Mouse (Mus musculus): Measurements from ENCODE around the gene Ptpn14.

The Ptpn14 gene

DNA sequence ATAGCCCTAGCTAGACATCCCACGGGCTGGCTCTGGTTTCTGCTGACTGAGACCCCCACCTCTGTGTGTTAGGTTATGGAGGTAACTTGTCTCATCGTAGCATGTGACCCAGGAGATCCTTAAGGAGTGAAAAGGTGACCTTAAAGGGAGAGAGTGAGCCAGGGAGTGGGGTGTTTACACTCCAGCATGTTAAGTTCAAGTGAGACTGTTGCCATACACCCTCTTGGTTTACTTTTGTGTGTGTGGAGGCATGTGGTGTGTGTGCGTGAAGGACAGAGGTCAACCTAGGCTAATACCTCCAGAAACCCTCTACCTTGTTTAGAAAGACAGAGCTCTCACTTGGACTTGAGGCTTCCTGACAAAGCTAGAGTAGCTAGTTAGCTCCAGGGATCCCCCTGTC lies 42.4 kb downstream of the Ptpn14 start:
- no peak for DNase-seq (ENCODE audit: low spot score in 2 of 2)

DNA sequence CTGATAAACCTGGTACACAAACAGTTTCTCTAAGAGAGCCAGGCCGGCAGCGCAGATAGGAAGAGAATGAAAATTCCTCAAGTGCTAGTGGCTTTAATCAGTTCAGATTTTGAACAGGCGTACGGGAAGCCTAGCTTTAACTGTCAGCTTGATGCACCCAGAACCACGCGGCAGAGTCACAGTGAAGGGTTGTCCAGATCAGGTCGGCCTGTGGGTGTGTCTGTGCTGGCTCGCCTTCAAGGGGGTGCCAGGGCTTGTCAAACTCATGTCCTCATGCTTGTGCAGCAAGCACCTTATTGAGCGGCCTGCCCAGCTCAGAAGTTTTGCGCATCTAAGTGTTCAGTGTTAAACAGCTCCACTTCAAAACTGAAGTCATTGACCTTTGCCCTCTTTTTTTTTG lies 44.6 kb downstream of the Ptpn14 start:
- no peak for DNase-seq (ENCODE audit: low spot score in 2 of 2)

DNA sequence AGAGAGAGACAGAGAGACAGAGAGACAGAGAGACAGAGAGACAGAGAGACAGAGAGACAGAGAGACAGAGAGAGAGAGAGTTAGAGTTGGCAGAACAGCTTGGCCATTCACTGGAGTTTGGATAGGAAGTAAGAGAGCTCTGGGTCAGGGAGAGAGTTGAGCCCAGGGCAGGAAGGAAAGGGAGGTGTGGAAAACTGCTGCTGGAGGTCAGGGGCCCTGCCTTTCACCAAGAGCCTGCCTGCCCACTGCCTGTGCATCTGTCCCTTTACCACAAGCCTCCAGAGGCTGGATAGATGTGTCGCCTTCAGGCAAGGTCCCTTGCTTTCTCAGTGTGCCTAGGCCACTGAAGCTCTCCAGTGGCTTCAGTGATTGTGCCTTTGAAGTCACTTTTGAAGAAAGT lies 46.7 kb downstream of the Ptpn14 start:
- no peak for DNase-seq (ENCODE audit: low spot score in 2 of 2)

DNA sequence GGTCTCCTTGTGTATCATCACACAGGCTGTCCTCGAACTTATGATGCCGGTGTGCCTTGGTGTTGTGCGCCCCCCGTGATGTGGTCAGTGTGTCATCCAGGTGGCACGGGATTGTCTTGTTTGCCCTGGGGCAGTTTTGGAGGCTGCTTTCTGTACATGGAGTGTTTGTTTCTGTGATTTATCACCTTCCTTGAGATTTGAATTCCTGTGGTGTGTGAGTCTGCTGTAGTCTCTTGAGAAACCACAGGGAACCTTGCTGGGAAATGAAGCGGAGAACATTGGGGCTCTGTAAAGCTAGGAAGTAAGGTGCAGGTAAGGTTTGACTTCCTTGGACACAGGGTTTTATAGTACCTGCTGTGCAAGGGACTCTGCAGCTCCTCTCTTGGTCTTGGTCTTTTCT lies 49.1 kb downstream of the Ptpn14 start:
- no peak for DNase-seq (ENCODE audit: low spot score in 2 of 2)

DNA sequence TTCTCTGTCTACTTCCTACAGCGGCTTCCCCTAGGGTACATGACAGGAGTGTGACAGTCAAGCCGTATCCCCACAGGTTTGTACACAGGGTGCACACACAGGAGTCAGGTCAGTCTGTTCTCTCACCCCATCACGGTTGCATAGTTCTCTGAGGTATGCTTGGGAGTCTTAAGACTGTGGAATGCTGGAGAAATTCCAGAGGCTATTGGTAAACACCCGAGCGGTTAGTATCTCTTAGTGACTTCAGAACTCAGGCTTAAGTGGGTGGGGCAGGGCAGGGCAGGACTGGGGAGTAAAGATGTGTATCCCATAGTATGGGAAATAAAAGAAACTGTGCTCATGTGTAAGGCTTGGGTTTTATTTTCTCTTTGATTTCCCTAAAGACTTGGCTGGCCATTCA lies 50.3 kb downstream of the Ptpn14 start:
- DNase-seq (ENCODE audit: low spot score in 2 of 2): no peak

DNA sequence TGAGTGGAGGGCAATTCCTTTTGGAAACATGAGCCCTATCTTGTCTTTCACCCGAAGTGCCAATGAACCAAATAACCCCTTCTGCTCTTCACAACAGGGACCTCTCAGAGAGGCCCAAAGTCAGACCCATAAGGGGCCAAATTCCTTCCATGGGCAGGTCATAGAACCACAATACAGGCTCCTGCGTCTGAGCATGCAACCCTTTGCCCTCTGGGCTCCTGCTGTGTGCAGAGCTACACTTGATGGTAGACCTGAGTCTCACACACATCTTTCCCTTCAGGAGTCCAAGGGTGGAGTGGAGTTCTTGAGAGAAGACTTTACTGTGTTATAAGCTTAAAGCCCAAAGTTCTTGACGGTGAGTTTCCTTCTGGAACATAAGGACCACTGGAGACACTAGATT lies 51.2 kb downstream of the Ptpn14 start:
- no peak for DNase-seq (ENCODE audit: low spot score in 2 of 2)

DNA sequence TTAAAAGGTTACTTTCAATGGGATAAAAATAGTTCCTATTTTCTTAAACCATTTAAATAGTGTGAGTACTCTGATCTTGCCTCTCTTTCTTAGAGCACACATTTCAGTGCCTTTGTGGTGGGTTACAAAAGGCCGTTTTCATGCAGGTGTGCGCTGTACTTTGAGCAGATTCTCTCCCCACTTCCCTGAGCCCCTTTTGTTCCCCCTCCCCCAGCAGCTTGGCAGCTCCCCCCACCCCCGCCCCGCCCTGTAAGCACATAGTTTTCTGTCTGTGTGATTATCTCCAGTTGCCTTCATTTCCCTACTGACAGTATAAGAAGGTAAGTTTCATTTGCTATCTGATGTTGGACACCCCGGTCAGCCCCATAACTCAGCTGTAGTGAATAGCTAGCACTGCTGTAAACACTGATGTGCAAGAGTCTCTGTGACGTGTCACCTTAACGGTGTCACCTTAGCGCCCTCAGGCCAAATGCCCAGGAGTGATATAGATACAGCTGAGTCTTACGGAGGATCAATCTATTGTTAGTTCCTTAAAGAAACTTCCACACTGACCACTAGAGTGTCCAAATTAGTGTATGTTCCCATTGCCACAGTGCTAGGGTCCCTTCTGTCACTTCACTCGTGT lies 53.8 kb downstream of the Ptpn14 start:
- no peak for DNase-seq (ENCODE audit: low spot score in 2 of 2)

DNA sequence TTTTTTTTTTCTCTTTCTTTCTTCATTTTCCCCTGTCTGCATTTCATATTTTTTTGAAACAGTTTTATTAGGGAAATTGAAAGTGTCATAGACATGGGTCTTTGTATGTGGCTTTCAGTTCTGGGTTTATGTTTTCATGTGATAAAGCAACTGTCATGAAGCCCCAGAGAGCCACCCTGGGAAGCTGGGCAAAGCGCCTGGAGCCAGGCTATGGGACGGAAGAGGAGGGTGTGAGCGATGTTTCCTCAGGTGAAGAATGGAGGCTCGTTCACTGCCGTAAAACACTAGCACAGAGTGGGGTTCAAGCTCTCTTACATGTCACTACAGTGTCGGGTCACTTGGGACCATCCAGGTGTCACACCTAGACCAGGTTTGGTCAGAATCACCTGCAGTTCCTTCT lies 54.6 kb downstream of the Ptpn14 start:
- DNase-seq (ENCODE audit: low spot score in 2 of 2): no peak

DNA sequence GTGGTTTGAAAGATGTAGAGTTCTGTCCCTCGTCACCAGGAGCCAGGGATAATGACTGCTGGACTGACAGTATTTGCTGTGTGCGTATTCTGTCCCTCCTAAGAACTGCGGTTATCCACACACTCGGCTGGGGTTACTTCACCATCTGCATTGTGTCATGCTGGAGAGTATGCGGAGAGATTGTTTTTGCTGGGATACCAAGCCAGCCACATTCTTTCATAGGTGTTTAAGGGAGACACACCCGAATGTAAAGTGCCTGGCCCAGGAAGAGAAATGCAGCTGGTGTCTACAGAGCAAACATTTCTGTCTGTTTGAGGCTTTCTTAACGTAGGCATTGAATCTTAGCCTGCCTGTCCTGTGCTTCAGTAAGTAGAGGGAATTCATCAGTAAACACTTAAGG lies 56.4 kb downstream of the Ptpn14 start:
- no peak for DNase-seq (ENCODE audit: low spot score in 2 of 2)

DNA sequence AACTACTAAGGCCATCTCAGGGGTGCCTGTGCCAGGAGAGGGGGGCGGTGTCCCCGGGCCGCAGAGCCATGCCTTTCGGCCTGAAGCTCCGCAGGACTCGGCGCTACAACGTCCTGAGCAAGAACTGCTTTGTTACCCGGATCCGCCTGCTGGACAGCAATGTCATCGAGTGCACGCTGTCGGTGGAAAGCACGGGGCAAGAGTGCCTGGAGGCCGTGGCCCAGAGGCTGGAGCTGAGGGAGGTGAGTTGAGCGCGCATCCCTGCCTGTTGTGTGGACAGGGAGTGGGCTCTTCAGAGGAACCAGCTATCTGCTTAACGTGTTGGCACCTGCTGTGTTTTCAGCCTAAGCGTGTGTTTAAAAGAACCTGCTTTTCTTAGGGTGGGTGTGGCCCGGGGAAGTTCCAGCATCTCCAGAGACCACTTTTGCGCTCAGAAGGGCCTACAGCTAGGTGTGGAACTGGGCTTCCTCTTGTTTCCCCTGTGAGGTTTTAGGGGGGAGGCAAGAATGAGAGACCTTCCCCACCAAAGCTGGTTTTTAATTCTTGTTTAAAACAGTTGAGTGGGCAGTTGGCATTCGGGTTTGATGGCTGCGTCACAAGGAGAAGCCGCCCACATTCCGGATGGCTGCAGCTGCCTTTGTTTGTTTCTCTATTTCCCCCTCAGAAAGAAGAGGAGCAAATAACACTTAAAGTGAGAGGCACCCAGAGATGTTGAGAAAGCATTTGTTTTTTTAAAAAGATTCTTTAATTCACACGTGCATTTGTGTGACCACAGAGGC lies 58.8 kb downstream of the Ptpn14 start:
- peak; percentile 61 to 65 for DNase-seq (ENCODE audit: low spot score in 2 of 2)

DNA sequence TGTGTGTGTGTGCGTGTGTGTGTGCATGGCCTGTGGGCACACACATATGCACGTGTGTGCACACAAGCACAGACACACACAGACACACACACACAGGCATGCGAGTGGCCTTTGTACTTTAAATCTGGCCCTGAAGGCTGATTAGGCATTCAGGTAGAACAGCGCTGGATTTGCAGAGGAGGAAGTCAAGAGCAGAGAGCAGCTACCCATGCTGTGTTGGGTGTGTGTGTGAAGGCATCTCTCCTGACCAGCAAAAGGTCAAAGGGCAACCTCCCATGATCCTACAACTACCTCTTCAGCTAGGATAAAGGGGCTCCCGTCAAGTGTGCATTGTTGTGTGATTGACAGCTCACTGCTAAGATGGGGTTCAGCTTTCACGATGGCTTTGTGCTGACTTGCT lies 61.5 kb downstream of the Ptpn14 start:
- no peak for DNase-seq (ENCODE audit: low spot score in 2 of 2)

DNA sequence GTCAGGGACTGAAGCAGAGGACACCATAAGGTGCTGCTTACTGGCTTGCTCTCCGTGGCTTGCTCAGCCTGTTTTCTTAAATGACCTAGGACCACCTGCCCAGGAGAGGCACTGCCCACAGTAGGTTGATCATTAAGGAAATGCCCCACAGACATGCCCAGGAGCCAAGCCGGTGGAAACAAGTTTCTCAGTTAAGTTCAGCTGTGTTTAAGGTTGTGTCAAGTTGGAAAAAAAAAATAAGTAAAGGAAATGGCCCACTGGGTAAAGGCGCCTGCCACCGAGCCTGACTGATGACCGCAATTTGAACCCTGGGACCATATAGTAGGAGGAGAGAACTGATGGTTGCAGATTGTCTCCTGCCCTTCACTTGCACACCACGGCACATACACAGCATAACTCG lies 62.6 kb downstream of the Ptpn14 start:
- no peak for DNase-seq (ENCODE audit: low spot score in 2 of 2)

DNA sequence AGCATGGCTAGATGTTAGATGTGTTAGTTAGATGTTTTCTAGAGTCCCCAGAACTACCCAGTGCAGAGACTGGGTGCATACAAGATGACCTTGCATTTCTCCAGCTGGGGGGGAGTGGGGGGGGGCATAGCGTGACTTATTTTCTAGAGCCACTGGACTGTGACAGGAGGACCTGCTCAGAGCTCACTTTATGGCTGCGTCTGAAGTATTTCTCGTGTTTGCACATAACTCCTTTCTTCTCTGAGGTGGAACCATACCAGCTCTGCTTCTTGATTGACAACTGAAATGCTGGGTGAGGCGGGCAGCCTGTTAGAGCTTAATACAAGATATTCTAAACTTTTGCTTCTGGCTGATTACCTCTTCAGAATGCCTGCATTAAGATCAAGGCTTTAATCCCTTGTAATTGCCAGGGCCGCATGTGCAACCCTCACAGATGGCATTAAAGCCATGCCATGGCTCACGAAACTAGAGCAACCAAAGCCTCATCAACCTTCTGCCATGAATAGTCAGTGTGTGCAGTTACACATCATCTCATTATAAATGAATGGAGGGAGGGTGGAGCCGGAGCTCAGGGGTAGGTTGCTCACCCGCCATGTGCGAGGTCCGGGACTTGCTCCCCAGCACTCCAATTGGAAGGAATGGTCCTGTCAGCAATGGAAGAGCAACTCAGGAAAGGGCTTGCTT lies 63.6 kb downstream of the Ptpn14 start:
- no peak for DNase-seq (ENCODE audit: low spot score in 2 of 2)

DNA sequence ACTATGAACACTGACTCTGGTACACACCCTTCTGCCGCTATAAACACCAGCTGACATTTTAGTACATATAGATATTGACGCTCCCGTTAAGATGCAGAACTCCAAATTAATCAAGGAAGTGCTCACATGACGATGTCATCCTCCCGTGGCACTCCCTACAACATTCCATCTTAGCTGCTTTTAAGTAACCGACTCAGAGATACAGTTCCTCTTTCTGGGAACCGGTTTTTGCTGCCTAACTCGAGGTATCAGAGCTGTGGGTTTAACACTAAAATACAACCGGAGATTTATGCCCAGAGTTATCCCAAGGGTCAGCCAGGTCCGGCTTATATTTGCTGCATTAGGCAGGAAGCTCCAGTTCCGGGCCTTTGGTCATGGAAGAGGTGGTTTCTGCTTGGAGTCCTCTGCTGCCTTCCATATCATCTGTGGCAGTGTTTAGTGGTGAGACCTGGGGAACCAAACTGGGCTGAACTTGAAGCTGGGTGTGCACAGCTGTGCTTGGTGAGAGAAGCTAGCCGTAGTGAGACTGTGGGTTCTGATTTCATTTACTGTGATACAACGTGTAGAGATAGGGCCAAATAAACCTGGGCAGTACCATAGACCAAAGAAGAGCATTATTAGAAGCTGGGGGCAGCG lies 64.6 kb downstream of the Ptpn14 start:
- no peak for DNase-seq (ENCODE audit: low spot score in 2 of 2)

DNA sequence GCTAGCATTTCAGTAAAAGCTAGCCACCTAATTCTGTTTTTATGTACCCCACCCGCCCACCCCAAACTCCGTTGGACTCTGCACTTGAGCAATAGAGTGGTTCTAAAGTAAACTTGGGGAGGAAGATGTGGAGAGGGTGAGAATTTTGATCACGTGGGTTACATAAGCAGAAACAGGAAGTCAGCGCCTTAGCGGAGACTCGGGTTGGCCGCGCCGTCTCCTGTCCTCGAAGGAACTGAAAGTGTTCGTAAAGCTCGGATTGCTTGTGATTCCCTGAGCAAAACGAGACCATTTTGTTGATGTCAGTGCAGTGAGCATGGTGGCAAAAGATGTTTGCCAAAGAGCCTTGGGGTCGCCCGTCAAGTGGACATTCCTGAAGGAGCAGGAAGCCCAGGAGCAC lies 70.9 kb downstream of the Ptpn14 start:
- no peak for DNase-seq (ENCODE audit: low spot score in 2 of 2)

DNA sequence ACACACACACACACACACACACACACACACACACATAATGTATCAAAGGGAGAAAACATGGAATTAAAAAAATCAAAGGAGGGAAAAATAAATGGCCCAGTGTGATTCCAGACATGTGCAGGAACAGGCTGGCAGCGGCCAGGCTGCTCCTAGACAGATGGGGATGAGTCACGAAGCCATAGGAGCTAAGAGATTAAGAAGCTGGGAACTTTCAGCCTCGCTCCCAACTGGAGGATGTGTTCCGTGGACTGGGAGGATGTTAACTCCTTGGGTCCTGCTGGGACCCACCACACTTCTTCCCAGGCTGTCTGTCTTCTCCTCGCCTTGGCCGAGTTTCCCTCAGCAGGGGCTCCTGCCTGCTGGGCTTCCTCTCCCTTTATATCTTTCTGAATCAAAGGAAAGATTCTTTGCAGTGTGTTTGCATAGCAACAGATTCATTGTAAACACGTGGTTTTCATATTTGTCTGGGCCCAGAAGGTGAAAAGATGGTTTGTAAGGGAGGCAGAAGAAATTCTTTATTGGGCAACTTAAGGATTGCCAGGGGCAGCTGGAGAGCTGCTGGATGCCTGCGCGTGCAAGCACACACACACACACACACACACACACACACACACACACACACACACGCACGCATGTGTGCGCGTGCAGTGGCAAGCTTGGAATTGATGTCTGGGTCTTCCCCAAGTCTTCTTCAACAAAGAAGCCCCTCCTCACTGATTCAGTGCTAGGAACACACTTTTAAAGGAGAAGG lies 72.3 kb downstream of the Ptpn14 start:
- no peak for DNase-seq (ENCODE audit: low spot score in 2 of 2)

DNA sequence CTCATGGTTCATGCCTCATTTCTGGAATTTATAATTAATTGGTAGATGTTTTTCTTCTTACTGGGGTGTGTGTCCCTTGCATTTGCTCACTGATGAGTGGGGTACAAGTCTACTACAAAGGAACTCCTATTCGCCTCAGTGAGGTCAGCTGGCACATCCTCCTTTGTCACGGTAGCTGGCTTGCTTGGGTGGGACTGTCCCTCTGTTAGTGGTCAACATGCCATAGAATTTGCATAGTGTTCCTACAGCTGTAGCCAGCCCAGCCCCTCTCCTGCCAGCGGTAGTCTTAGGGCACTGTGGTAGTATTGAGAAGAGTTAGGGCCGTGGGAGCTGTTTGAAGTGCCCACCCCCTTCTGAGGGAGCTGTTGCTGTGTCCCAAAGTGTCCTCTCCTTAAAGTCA lies 73.2 kb downstream of the Ptpn14 start:
- DNase-seq (ENCODE audit: low spot score in 2 of 2): no peak

DNA sequence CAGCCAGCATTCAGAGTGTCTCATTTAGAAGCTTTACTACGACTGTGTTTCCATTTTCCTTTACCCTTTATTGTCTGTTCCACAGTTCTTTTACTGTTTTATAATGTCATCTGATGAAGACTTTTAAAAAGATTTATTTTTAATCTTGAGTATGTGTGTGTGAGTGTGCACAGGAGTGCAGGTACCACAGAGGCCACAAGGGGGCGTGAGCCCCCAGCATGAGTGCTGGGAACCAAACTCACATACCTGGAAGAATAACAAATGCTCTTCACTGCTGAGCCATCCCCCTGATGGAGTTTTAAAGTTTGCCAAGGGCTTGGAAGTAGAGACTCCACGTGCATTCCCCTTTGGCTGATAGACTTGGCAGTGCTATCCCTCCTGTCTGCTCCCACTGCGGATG lies 74.5 kb downstream of the Ptpn14 start:
- DNase-seq (ENCODE audit: low spot score in 2 of 2): no peak

DNA sequence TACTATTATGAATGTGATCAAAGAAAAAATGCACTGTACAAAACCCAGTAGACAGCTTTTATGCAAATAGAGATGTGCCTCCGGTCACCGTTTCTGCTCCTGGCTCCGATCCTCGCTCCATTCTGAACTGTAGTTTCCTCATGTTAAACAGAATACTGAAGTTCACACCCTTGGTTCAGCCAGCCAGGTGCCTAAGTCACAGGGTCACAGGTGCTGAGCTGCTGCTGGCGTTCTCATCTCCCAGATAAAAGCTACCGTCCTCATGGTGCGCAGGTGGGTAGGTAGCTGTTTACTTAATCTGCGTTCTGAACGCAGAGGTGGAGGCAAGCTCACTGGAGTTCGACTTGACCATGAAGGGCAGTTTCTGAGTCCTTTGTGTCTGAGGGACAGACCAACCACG lies 75.7 kb downstream of the Ptpn14 start:
- no peak for DNase-seq (ENCODE audit: low spot score in 2 of 2)

DNA sequence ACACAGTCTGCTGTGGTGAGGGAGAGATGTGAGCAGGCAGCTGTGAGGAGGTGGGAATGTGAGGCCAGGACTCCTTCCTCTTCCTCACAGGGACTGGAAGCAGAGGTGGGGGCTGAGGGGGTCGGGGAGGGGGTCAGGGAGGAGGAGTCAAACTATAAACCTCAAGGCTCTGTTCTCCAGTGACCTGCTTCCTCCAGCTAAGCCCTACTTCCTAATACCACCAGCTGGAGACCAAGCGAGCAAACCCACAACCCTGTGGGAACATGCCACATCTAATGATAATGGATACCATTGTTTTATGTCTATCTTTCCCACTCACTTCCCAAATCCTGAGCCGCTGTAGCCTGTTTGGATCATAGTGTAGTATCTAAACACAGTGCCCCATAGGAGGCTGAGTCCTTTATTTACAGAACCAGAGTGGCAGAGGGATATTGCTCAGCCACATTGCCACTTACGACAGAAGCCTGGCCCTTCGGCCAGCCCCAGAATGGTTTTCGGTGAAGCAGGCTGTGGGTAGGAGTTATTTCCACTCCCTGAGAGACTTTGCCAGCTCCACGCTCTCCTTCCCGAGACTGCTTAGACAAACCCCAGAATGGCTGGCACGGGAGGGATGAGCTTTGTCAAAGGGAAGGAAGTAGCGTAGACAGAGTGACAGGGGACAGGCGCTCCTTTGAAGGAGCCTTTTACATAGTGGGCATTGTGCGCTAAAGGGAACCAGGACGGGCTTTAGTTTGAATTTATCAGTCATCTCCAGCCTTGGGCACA lies 78.6 kb downstream of the Ptpn14 start:
- no peak for DNase-seq (ENCODE audit: low spot score in 2 of 2)

DNA sequence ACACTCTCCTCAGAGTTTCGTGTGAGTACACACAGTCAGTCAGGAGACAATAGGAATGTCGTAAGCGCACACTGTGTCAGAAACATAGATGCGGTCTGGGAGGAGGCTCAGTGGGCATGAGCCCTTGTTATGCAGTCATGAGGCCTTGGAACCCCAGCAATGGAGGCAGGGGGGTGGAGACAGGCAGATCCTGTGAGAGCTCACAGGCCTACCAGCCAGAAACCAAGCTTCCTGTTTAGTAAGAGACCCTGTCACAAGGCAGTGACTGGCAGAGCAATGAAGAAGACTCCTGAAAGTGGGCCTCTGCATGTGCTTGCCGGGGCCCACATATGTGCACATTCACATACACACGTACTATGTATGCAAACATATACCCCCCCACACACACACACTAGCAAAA lies 79.9 kb downstream of the Ptpn14 start:
- DNase-seq (ENCODE audit: low spot score in 2 of 2): no peak
